Mouse (Mus musculus): ENCODE results near the gene Nfia.

The Nfia gene

GRCm38 (mm10) chr4:97912155-97912554 lies 139.6 kb downstream of the Nfia start:
- no peak for DNase-seq (ENCODE audit: low spot score in 2 of 2)

- DNase-seq (ENCODE audit: low spot score in 2 of 2): no peak
These were observed 140.0 kb downstream of the Nfia start for GRCm38 (mm10) chr4:97912560-97912959.

- DNase-seq (ENCODE audit: low spot score in 2 of 2): no peak
These were observed 141.8 kb downstream of the Nfia start for GRCm38 (mm10) chr4:97914348-97914747.

- no peak for DNase-seq (ENCODE audit: low spot score in 2 of 2)
These were observed 142.2 kb downstream of the Nfia start for GRCm38 (mm10) chr4:97914761-97915160.

- no peak for DNase-seq (ENCODE audit: low spot score in 2 of 2)
These were observed 145.0 kb downstream of the Nfia start for GRCm38 (mm10) chr4:97917568-97917967.

- no peak for DNase-seq (ENCODE audit: low spot score in 2 of 2)
These were observed 146.1 kb downstream of the Nfia start for GRCm38 (mm10) chr4:97918675-97919074.

GRCm38 (mm10) chr4:97919773-97920172 lies 147.2 kb downstream of the Nfia start:
- DNase-seq (ENCODE audit: low spot score in 2 of 2): no peak

GRCm38 (mm10) chr4:97920287-97921079 lies 147.9 kb downstream of the Nfia start:
- no peak for DNase-seq (ENCODE audit: low spot score in 2 of 2)

GRCm38 (mm10) chr4:97921682-97922081 lies 149.1 kb downstream of the Nfia start:
- no peak for DNase-seq (ENCODE audit: low spot score in 2 of 2)

GRCm38 (mm10) chr4:97923248-97923647 lies 150.7 kb downstream of the Nfia start:
- no peak for DNase-seq (ENCODE audit: low spot score in 2 of 2)

- DNase-seq (ENCODE audit: low spot score in 2 of 2): no peak
These were observed 151.4 kb downstream of the Nfia start for GRCm38 (mm10) chr4:97923876-97924316.

- no peak for DNase-seq (ENCODE audit: low spot score in 2 of 2)
These were observed 151.9 kb downstream of the Nfia start for GRCm38 (mm10) chr4:97924414-97924813.

- no peak for DNase-seq (ENCODE audit: low spot score in 2 of 2)
These were observed 152.3 kb downstream of the Nfia start for GRCm38 (mm10) chr4:97924855-97925254.

GRCm38 (mm10) chr4:97925644-97926043 lies 153.1 kb downstream of the Nfia start:
- no peak for DNase-seq (ENCODE audit: low spot score in 2 of 2)

GRCm38 (mm10) chr4:97926607-97927308 lies 154.2 kb downstream of the Nfia start:
- no peak for DNase-seq (ENCODE audit: low spot score in 2 of 2)

- no peak for DNase-seq (ENCODE audit: low spot score in 2 of 2)
These were observed 154.7 kb downstream of the Nfia start for GRCm38 (mm10) chr4:97927309-97927656.

GRCm38 (mm10) chr4:97936371-97936770 lies 163.8 kb downstream of the Nfia start:
- no peak for DNase-seq (ENCODE audit: low spot score in 2 of 2)

GRCm38 (mm10) chr4:97936912-97937311 lies 164.4 kb downstream of the Nfia start:
- DNase-seq (ENCODE audit: low spot score in 2 of 2): no peak

GRCm38 (mm10) chr4:97939492-97939891 lies 167.0 kb downstream of the Nfia start:
- DNase-seq (ENCODE audit: low spot score in 2 of 2): no peak

- no peak for DNase-seq (ENCODE audit: low spot score in 2 of 2)
These were observed 167.5 kb downstream of the Nfia start for GRCm38 (mm10) chr4:97939920-97940520.

GRCm38 (mm10) chr4:97941616-97942015 lies 169.1 kb downstream of the Nfia start:
- DNase-seq (ENCODE audit: low spot score in 2 of 2): no peak

GRCm38 (mm10) chr4:97944309-97944708 lies 171.8 kb downstream of the Nfia start:
- DNase-seq (ENCODE audit: low spot score in 2 of 2): no peak

- DNase-seq (ENCODE audit: low spot score in 2 of 2): no peak
These were observed 174.9 kb downstream of the Nfia start for GRCm38 (mm10) chr4:97947484-97947883.

Data from frontal cortex, postnatal 36 days (tissue).